Mouse (Mus musculus): ENCODE measurements at regions not wholly inside any gene's neighbourhood (a gene's known extent, or its start where the extent isn't known, plus 50 kb on each side); places are given as distances from the start of the nearest gene placed in this dataset.

DNA sequence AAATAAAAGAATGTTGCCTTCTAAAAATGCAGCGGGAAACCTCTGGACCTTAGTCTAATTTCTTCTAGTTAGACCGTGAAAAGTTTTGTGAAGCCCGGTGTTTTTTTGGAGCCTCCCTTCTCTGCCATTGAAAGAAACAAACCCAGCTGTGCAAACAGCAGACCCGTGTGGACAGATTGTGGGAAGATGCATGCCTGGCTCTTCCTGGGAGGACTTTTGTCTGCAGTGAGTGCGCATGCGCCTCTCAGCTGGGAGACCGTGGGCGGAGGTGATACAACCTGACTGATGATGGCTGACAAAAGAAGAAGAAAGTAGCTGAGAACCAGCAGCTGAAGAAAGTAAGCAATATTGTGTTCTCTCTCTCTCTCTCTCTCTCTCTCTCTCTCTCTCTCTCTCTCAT, 55.4 kb downstream of the Hoxa1 start:
- no peak for TF ChIP-seq POLR2A (IDR thresholded peaks at IDR 0.05; ENCODE audit: extremely low read depth, insufficient read depth, low read length)
- TF ChIP-seq CTCF (IDR thresholded peaks at IDR 0.05; ENCODE audit: low read depth, low read length): no peak

Data from liver, adult 2 months (tissue).